Mouse (Mus musculus): ENCODE results near the gene Gm11037. TPM values are rescaled to one million over a fixed set of nuclear protein-coding genes. Genes with fewer than 3 reads are reported as not detected.

Gm11037 gene
- total RNA-seq, 2 experiments from 2014 or later = not detected

Other genes starting within 250 kb of the Gm11037 start
- gene 4930402H24Rik, start 227.1 kb upstream of the Gm11037 start, total RNA-seq (2021) = 10 to 100 TPM; 10.1 to 12.8 TPM
- gene Atrn, start 227.0 kb upstream of the Gm11037 start, total RNA-seq (2021) = 10 to 100 TPM; 20.5 to 24.6 TPM
- 1 to 10 TPM; 4.5 to 8.6 TPM for gene Gfra4, start 90.4 kb upstream of the Gm11037 start, total RNA-seq (2021)
- gene Adam33, start 69.7 kb upstream of the Gm11037 start, total RNA-seq (2021) = 1 to 10 TPM; 3.7 to 5.9 TPM
- gene Siglec1, start 46.7 kb upstream of the Gm11037 start, total RNA-seq (2021) = 1 to 10 TPM; 1.2 to 1.4 TPM
- 10 to 100 TPM; 18.3 to 25.0 TPM for gene Hspa12b, start 6.2 kb upstream of the Gm11037 start, total RNA-seq (2021)
- 1 to 10 TPM; 7.2 to 9.3 TPM for gene 1700037H04Rik, start 26.6 kb downstream of the Gm11037 start, total RNA-seq (2021)
- gene Cenpb, start 46.6 kb downstream of the Gm11037 start, total RNA-seq (2021) = 10 to 100 TPM; 58.4 to 59.5 TPM
- gene Cdc25b, start 53.5 kb downstream of the Gm11037 start, total RNA-seq (2021) = 10 to 100 TPM in 1 of 2 experiments, 1 to 10 TPM in 1; 9.4 to 13.0 TPM
- 1 to 10 TPM; 3.8 to 4.5 TPM for gene Spef1, start 53.8 kb downstream of the Gm11037 start, total RNA-seq (2021)
- 10 to 100 TPM; 16.1 to 16.3 TPM for gene Ap5s1, start 73.6 kb downstream of the Gm11037 start, total RNA-seq (2021)
- gene Mavs, start 100.6 kb downstream of the Gm11037 start, total RNA-seq (2021) = 10 to 100 TPM; 26.0 to 28.4 TPM
- gene Pank2, start 129.0 kb downstream of the Gm11037 start, total RNA-seq (2021) = 10 to 100 TPM; 26.7 to 35.3 TPM
- 1 to 10 TPM; 3.1 to 4.7 TPM for gene Rnf24, start 219.4 kb downstream of the Gm11037 start, total RNA-seq (2021)

Measured in gastrocnemius, postnatal 10 days (tissue).